Mouse (Mus musculus): ENCODE results near the gene Krtap5-3. TPM values are rescaled to one million over a fixed set of nuclear protein-coding genes. Genes with fewer than 3 reads are reported as not detected.
"Not testable (repeated sequence)": the region's sequence is repeated elsewhere in the genome, so short reads cannot be mapped to it uniquely, and the experiment has no call there.

Gene Krtap5-3
- not detected in 2 replicates for polyA plus RNA-seq (2015; fragmentation: Nextera tagmentation; extraction: Ambion mirVana)

- no peak within 1 kb of the TSS for H3K27ac ChIP-seq (ENCODE audit: low read length)
- no peak within 1 kb of the TSS for H3K4me2 ChIP-seq (ENCODE audit: low read depth, low read length)
- H3K4me1 ChIP-seq (ENCODE audit: control insufficient read depth, insufficient read depth, low read length): no peaks in the 10 kb centered on the region
- H3K9ac ChIP-seq (ENCODE audit: low read length): no peak within 1 kb of the TSS
- 65% methylated on average over 1 of the region's 1 CpGs for WGBS
- H3K27me3 ChIP-seq (ENCODE audit: control insufficient read depth, insufficient read depth, low read length): no peaks in the 10 kb centered on the region
- ATAC-seq (ENCODE audit: insufficient read depth, low FRiP score): no peak
- no peaks in the 10 kb centered on the region for H3K36me3 ChIP-seq (ENCODE audit: control insufficient read depth, insufficient read depth, low read length)
- H3K9me3 ChIP-seq (replicated peaks; ENCODE audit: control insufficient read depth, low read length): no peaks in the 10 kb centered on the region
- H3K4me3 ChIP-seq (replicated peaks; ENCODE audit: low read length): no peak within 1 kb of the TSS
Observed at GRCm38 (mm10) chr7:142201064-142201463, at the start of gene Krtap5-3. Gene Krtap5-3, plus strand, starts transcription at chr7:142201364.

- H3K27me3 ChIP-seq (ENCODE audit: control insufficient read depth, insufficient read depth, low read length): no peaks in the 10 kb centered on the region
- H3K36me3 ChIP-seq (ENCODE audit: control insufficient read depth, insufficient read depth, low read length): no peaks in the 10 kb centered on the region
- WGBS: 73% methylated on average over 4 of the region's 4 CpGs
- H3K9ac ChIP-seq (ENCODE audit: low read length): no peak overlapping the region
- ATAC-seq (ENCODE audit: insufficient read depth, low FRiP score): no peak
- H3K4me1 ChIP-seq (ENCODE audit: control insufficient read depth, insufficient read depth, low read length): no peaks in the 10 kb centered on the region
- H3K4me2 ChIP-seq (ENCODE audit: low read depth, low read length): no peak overlapping the region
- no peak overlapping the region for H3K27ac ChIP-seq (ENCODE audit: low read length)
- H3K9me3 ChIP-seq (replicated peaks; ENCODE audit: control insufficient read depth, low read length): no peaks in the 10 kb centered on the region
- no peak overlapping the region for H3K4me3 ChIP-seq (replicated peaks; ENCODE audit: low read length)
Observed at GRCm38 (mm10) chr7:142152191-142152590, 49.0 kb upstream of the Krtap5-3 start.

- no peak overlapping the region for H3K4me2 ChIP-seq (ENCODE audit: low read depth, low read length)
- no peaks in the 10 kb centered on the region for H3K36me3 ChIP-seq (ENCODE audit: control insufficient read depth, insufficient read depth, low read length)
- H3K27ac ChIP-seq (ENCODE audit: low read length): no peak overlapping the region
- 39% methylated on average over 1 of the region's 1 CpGs for WGBS
- no peaks in the 10 kb centered on the region for H3K4me1 ChIP-seq (ENCODE audit: control insufficient read depth, insufficient read depth, low read length)
- no peaks in the 10 kb centered on the region for H3K27me3 ChIP-seq (ENCODE audit: control insufficient read depth, insufficient read depth, low read length)
- H3K4me3 ChIP-seq (replicated peaks; ENCODE audit: low read length): no peak overlapping the region
- no peaks in the 10 kb centered on the region for H3K9me3 ChIP-seq (replicated peaks; ENCODE audit: control insufficient read depth, low read length)
- no peak overlapping the region for H3K9ac ChIP-seq (ENCODE audit: low read length)
- no peak for ATAC-seq (ENCODE audit: insufficient read depth, low FRiP score)
Observed at GRCm38 (mm10) chr7:142155308-142155707, 45.9 kb upstream of the Krtap5-3 start.

GRCm38 (mm10) chr7:142157013-142157412, 44.2 kb upstream of the Krtap5-3 start, which contains the start of gene Gm29735:
Gene Gm29735, minus strand, starts transcription at chr7:142157113.
- H3K27me3 ChIP-seq (ENCODE audit: control insufficient read depth, insufficient read depth, low read length); H3K9me3 ChIP-seq (replicated peaks; ENCODE audit: control insufficient read depth, low read length); H3K4me1 ChIP-seq (ENCODE audit: control insufficient read depth, insufficient read depth, low read length); H3K36me3 ChIP-seq (ENCODE audit: control insufficient read depth, insufficient read depth, low read length); ATAC-seq (ENCODE audit: insufficient read depth, low FRiP score); H3K27ac ChIP-seq (ENCODE audit: low read length); H3K4me3 ChIP-seq (replicated peaks; ENCODE audit: low read length); H3K4me2 ChIP-seq (ENCODE audit: low read depth, low read length); H3K9ac ChIP-seq (ENCODE audit: low read length): not testable (repeated sequence)
- WGBS: 34% methylated on average over 2 of the region's 2 CpGs

- Histone ChIP-seq H3K4me3 (replicated peaks; ENCODE audit: low read length) (no peak overlapping the region), H3K27me3 (ENCODE audit: control insufficient read depth, insufficient read depth, low read length) (no peaks in the 10 kb centered on the region), H3K4me1 (ENCODE audit: control insufficient read depth, insufficient read depth, low read length) (no peaks in the 10 kb centered on the region), H3K9ac (ENCODE audit: low read length) (no peak overlapping the region), H3K4me2 (ENCODE audit: low read depth, low read length) (no peak overlapping the region), H3K9me3 (replicated peaks; ENCODE audit: control insufficient read depth, low read length) (no peaks in the 10 kb centered on the region), H3K27ac (ENCODE audit: low read length) (no peak overlapping the region), H3K36me3 (ENCODE audit: control insufficient read depth, insufficient read depth, low read length) (no peaks in the 10 kb centered on the region)
- 92% methylated on average over 3 of the region's 3 CpGs for WGBS
- ATAC-seq (ENCODE audit: insufficient read depth, low FRiP score): no peak
Observed at GRCm38 (mm10) chr7:142159366-142159765, 41.8 kb upstream of the Krtap5-3 start.

- not testable (repeated sequence) for ATAC-seq (ENCODE audit: insufficient read depth, low FRiP score); H3K27me3 ChIP-seq (ENCODE audit: control insufficient read depth, insufficient read depth, low read length); H3K4me1 ChIP-seq (ENCODE audit: control insufficient read depth, insufficient read depth, low read length); H3K36me3 ChIP-seq (ENCODE audit: control insufficient read depth, insufficient read depth, low read length); H3K4me3 ChIP-seq (replicated peaks; ENCODE audit: low read length); H3K9me3 ChIP-seq (replicated peaks; ENCODE audit: control insufficient read depth, low read length); H3K4me2 ChIP-seq (ENCODE audit: low read depth, low read length); H3K27ac ChIP-seq (ENCODE audit: low read length); H3K9ac ChIP-seq (ENCODE audit: low read length)
Observed at GRCm38 (mm10) chr7:142165639-142166038, 35.5 kb upstream of the Krtap5-3 start, which contains the start of gene Gm4553. Gene Gm4553, minus strand, starts transcription at chr7:142165739.

- H3K4me3 ChIP-seq (replicated peaks; ENCODE audit: low read length): no peak overlapping the region
- no peak overlapping the region for H3K9ac ChIP-seq (ENCODE audit: low read length)
- WGBS: 49% methylated on average over 3 of the region's 3 CpGs
- H3K4me1 ChIP-seq (ENCODE audit: control insufficient read depth, insufficient read depth, low read length): no peaks in the 10 kb centered on the region
- H3K27me3 ChIP-seq (ENCODE audit: control insufficient read depth, insufficient read depth, low read length): no peaks in the 10 kb centered on the region
- H3K4me2 ChIP-seq (ENCODE audit: low read depth, low read length): no peak overlapping the region
- H3K27ac ChIP-seq (ENCODE audit: low read length): no peak overlapping the region
- no peaks in the 10 kb centered on the region for H3K36me3 ChIP-seq (ENCODE audit: control insufficient read depth, insufficient read depth, low read length)
- H3K9me3 ChIP-seq (replicated peaks; ENCODE audit: control insufficient read depth, low read length): no peaks in the 10 kb centered on the region
- no peak for ATAC-seq (ENCODE audit: insufficient read depth, low FRiP score)
Observed at GRCm38 (mm10) chr7:142169836-142170235, 31.3 kb upstream of the Krtap5-3 start.

- not testable (repeated sequence) for H3K4me3 ChIP-seq (replicated peaks; ENCODE audit: low read length); H3K4me1 ChIP-seq (ENCODE audit: control insufficient read depth, insufficient read depth, low read length); H3K36me3 ChIP-seq (ENCODE audit: control insufficient read depth, insufficient read depth, low read length); H3K27ac ChIP-seq (ENCODE audit: low read length); H3K9me3 ChIP-seq (replicated peaks; ENCODE audit: control insufficient read depth, low read length); H3K9ac ChIP-seq (ENCODE audit: low read length); H3K27me3 ChIP-seq (ENCODE audit: control insufficient read depth, insufficient read depth, low read length); ATAC-seq (ENCODE audit: insufficient read depth, low FRiP score); H3K4me2 ChIP-seq (ENCODE audit: low read depth, low read length)
Observed at GRCm38 (mm10) chr7:142175905-142176304, 25.3 kb upstream of the Krtap5-3 start, which contains the start of gene Krtap5-2. Gene Krtap5-2, minus strand, starts transcription at chr7:142176005.

GRCm38 (mm10) chr7:142178685-142179084, 22.5 kb upstream of the Krtap5-3 start:
- Histone ChIP-seq H3K4me3 (replicated peaks; ENCODE audit: low read length) (no peak overlapping the region), H3K4me2 (ENCODE audit: low read depth, low read length) (no peak overlapping the region), H3K27me3 (ENCODE audit: control insufficient read depth, insufficient read depth, low read length) (no peaks in the 10 kb centered on the region), H3K9me3 (replicated peaks; ENCODE audit: control insufficient read depth, low read length) (no peaks in the 10 kb centered on the region), H3K4me1 (ENCODE audit: control insufficient read depth, insufficient read depth, low read length) (no peaks in the 10 kb centered on the region), H3K27ac (ENCODE audit: low read length) (no peak overlapping the region), H3K9ac (ENCODE audit: low read length) (no peak overlapping the region), H3K36me3 (ENCODE audit: control insufficient read depth, insufficient read depth, low read length) (no peaks in the 10 kb centered on the region)
- ATAC-seq (ENCODE audit: insufficient read depth, low FRiP score): no peak
- 81% methylated on average over 1 of the region's 1 CpGs for WGBS

- H3K4me2 ChIP-seq (ENCODE audit: low read depth, low read length): no peak overlapping the region
- 22% methylated on average over 1 of the region's 1 CpGs for WGBS
- H3K9ac ChIP-seq (ENCODE audit: low read length): no peak overlapping the region
- H3K27ac ChIP-seq (ENCODE audit: low read length): no peak overlapping the region
- ATAC-seq (ENCODE audit: insufficient read depth, low FRiP score): no peak
- H3K27me3 ChIP-seq (ENCODE audit: control insufficient read depth, insufficient read depth, low read length): no peaks in the 10 kb centered on the region
- no peaks in the 10 kb centered on the region for H3K4me1 ChIP-seq (ENCODE audit: control insufficient read depth, insufficient read depth, low read length)
- H3K9me3 ChIP-seq (replicated peaks; ENCODE audit: control insufficient read depth, low read length): no peaks in the 10 kb centered on the region
- no peak overlapping the region for H3K4me3 ChIP-seq (replicated peaks; ENCODE audit: low read length)
- H3K36me3 ChIP-seq (ENCODE audit: control insufficient read depth, insufficient read depth, low read length): no peaks in the 10 kb centered on the region
Observed at GRCm38 (mm10) chr7:142181021-142181420, 20.1 kb upstream of the Krtap5-3 start.

Measured in stomach, embryonic 16.5 days (tissue).